Mouse (Mus musculus) ES-Bruce4 (cell line): ENCODE results near the gene Pfkfb3. TPM values are rescaled to one million over a fixed set of nuclear protein-coding genes. Genes with fewer than 3 reads are reported as not detected.
A peak's percentile ranks its signal among the peaks of the same experiment; 100 is the strongest.

Experiments used
- H3K27ac ChIP-seq: 2 replicates; pipeline ENCODE4 v1.5.1; 2012; ENCODE audit warnings: low read length, inconsistent platforms; ENCODE audit not compliant: insufficient read depth
- H3K27me3 ChIP-seq: 2 replicates; pipeline ENCODE4 v1.6.1; 2012; ENCODE audit warnings: mild to moderate bottlenecking, low read length, inconsistent platforms; ENCODE audit not compliant: control insufficient read depth, poor library complexity, insufficient read depth, severe bottlenecking
- H3K36me3 ChIP-seq: 2 replicates; pipeline ENCODE4 v1.6.1; 2012; ENCODE audit warnings: inconsistent platforms, mild to moderate bottlenecking, low read length, moderate library complexity; ENCODE audit not compliant: control insufficient read depth, poor library complexity, insufficient read depth, severe bottlenecking
- H3K4me1 ChIP-seq: one replicate; pipeline ENCODE4 v1.8.1; 2011; ENCODE audit warnings: low read length; ENCODE audit not compliant: control insufficient read depth, insufficient read depth
- H3K4me3 ChIP-seq: 2 replicates; pipeline ENCODE4 v1.5.1; 2011; ENCODE audit warnings: low read depth, mild to moderate bottlenecking, low read length
- H3K9ac ChIP-seq: 2 replicates; pipeline ENCODE4 v1.6.1; 2012; ENCODE audit warnings: low read depth, mild to moderate bottlenecking, inconsistent platforms; ENCODE audit not compliant: poor library complexity, severe bottlenecking
- H3K9me3 ChIP-seq: replicated peaks from 2 replicates; pipeline ENCODE4 v1.6.1; 2012; ENCODE audit warnings: mild to moderate bottlenecking, low read length, inconsistent platforms; ENCODE audit not compliant: control insufficient read depth, poor library complexity, insufficient read depth, severe bottlenecking
- CTCF ChIP-seq: IDR thresholded peaks from one replicate; pipeline ENCODE4 v1.8.1; 2011; ENCODE audit warnings: low read depth, low read length
- EP300 ChIP-seq: IDR thresholded peaks from 2 replicates; pipeline ENCODE4 v1.6.1; 2011; ENCODE audit warnings: low read depth, low read length; ENCODE audit not compliant: insufficient read depth
- POLR2A ChIP-seq: IDR thresholded peaks from one replicate; pipeline ENCODE4 v1.8.1; 2011; ENCODE audit warnings: low read length; ENCODE audit not compliant: insufficient read depth
- polyA plus RNA-seq: library from polyadenylated mRNA; stranded (reverse); fragments of >200 nt; gene quantifications from 2 replicates; pipeline ENCODE4 v1.2.4, GENCODE M21; 2011; ENCODE audit warnings: low read depth; ENCODE audit not compliant: missing spikeins, insufficient read depth, insufficient read length

The Pfkfb3 gene
- polyA plus RNA-seq, 1 experiment = 73.8 TPM

DNA sequence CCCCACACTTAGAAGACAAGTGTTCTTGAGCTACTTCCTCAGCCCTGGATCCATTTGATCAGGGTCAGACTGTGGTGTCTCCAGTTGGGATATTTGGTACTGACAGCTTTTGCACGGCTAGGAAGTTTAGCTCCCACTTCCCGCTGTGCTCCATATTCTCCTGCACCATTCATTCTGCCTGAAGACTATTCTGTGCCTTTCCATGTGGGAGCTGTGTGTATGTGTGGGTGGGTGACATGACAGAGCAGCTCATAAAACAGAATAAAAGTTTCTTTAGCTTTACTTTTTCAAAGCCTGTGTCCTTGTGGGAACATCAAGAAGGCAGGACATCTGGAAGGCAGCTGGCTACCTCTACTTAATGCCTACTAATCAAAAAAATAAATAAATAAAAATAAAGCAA, 130.5 kb downstream of the Pfkfb3 start:
- TF ChIP-seq CTCF (no peak), EP300 (no peak), POLR2A (no peak)
- Histone ChIP-seq H3K27ac (no peak overlapping the region), H3K9me3 (no peaks in the 10 kb centered on the region), H3K4me3 (no peak overlapping the region), H3K9ac (no peak overlapping the region), H3K4me1 (no peaks in the 10 kb centered on the region), H3K27me3 (no peaks in the 10 kb centered on the region), H3K36me3 (no peaks in the 10 kb centered on the region)

DNA sequence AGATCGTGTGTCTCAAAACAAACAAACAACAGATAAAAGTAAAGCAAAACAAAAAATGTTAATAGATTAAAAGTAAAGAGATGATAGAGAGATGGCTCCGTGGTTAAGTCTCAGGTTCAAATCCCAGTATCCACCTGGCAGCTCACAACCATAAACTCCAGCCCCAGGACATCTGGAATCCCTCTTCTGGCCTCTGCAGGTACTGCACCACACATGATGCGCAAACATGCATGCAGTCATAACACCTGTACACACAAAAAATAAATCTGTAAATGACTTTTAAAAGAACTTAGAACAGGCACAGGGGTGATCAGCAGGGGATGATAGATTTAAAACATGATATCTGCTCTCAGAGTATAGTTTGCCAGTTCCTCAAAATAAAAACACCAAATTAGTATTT, 131.5 kb downstream of the Pfkfb3 start:
- H3K4me3 ChIP-seq = no peak overlapping the region
- TF ChIP-seq EP300 (no peak), POLR2A (no peak), CTCF (peak; percentile 22)
- no peaks in the 10 kb centered on the region for H3K27me3 ChIP-seq
- no peak overlapping the region for H3K9ac ChIP-seq
- no peaks in the 10 kb centered on the region for H3K9me3 ChIP-seq
- H3K27ac ChIP-seq = no peak overlapping the region
- no peaks in the 10 kb centered on the region for H3K4me1 ChIP-seq
- no peaks in the 10 kb centered on the region for H3K36me3 ChIP-seq

Other genes with a start within 250 kb of the Pfkfb3 start
- gene Rbm17, start 50.1 kb upstream of the Pfkfb3 start, polyA plus RNA-seq = 244 and 258 TPM in 2 replicates
- gene Gm17490, start 72.2 kb upstream of the Pfkfb3 start, polyA plus RNA-seq = not detected in 2 replicates
- not detected in 2 replicates for gene Il2ra, start 88.7 kb upstream of the Pfkfb3 start, polyA plus RNA-seq
- gene Il15ra, start 151.2 kb upstream of the Pfkfb3 start, polyA plus RNA-seq = 4.9 and 5.1 TPM in 2 replicates
- gene Fbh1, start 223.5 kb upstream of the Pfkfb3 start, polyA plus RNA-seq = 73.7 and 87.9 TPM in 2 replicates
- gene Ankrd16, start 223.8 kb upstream of the Pfkfb3 start, polyA plus RNA-seq = 24.6 and 26.1 TPM in 2 replicates